Mouse (Mus musculus) frontal cortex, postnatal 36 days (tissue): ENCODE measurements around the gene Fthl17f.
"Not testable (repeated sequence)": the region's sequence is repeated elsewhere in the genome, so short reads cannot be mapped to it uniquely, and the experiment has no call there.

Experiments
- DNase-seq, 2 experiments: peaks; one replicate each; pipeline ENCODE4 v3.0.0; 2022; ENCODE audit warnings: low spot score in 2 of 2

Fthl17f gene

GRCm38 (mm10) chrX:9062715-9063114, at the start of gene Fthl17f:
Fthl17f (plus strand) TSS chrX:9063015.
- not testable (repeated sequence) for DNase-seq

GRCm38 (mm10) chrX:9016079-9016478, 46.7 kb upstream of the Fthl17f start:
- DNase-seq: no peak

- DNase-seq: no peak
These were observed 43.3 kb upstream of the Fthl17f start for GRCm38 (mm10) chrX:9019481-9019880.

- not testable (repeated sequence) for DNase-seq
These were observed 29.6 kb upstream of the Fthl17f start, which contains the start of gene Fthl17e for GRCm38 (mm10) chrX:9033193-9033592. Fthl17e (plus strand) TSS chrX:9033493.

- peak in 1 of 2 experiments; percentile 15 for DNase-seq
These were observed 21.2 kb upstream of the Fthl17f start for GRCm38 (mm10) chrX:9041611-9042010.

- peak; percentile 83 to 87 for DNase-seq
These were observed 1.9 kb upstream of the Fthl17f start for GRCm38 (mm10) chrX:9060952-9061351.

GRCm38 (mm10) chrX:9062101-9062500, 714 bp upstream of the Fthl17f start:
- DNase-seq: no peak

- peak; percentile 57 to 90 for DNase-seq
These were observed 14.9 kb downstream of the Fthl17f start for GRCm38 (mm10) chrX:9077699-9078098.

- DNase-seq: not testable (repeated sequence)
These were observed 32.3 kb downstream of the Fthl17f start for GRCm38 (mm10) chrX:9095066-9095465.

- no peak for DNase-seq
These were observed 41.4 kb downstream of the Fthl17f start, which contains the start of gene 4930402K13Rik for GRCm38 (mm10) chrX:9104262-9104661. 4930402K13Rik (plus strand) TSS chrX:9104562.

GRCm38 (mm10) chrX:9110381-9110780, 47.6 kb downstream of the Fthl17f start:
- DNase-seq: no peak
